Mouse (Mus musculus): ENCODE data around the gene Gna13. TPM values are rescaled to one million over a fixed set of nuclear protein-coding genes. Genes with fewer than 3 reads are reported as not detected.
"Not testable (repeated sequence)": the region's sequence is repeated elsewhere in the genome, so short reads cannot be mapped to it uniquely, and the experiment has no call there.

Gna13 gene
- polyA plus RNA-seq, 1 experiment from 2014 or later, result 27.0 TPM

GRCm38 (mm10) chr11:109339155-109339938 is 23.3 kb upstream of the Gna13 start:
- Histone ChIP-seq H3K27ac (replicated peaks in 1 of 2; ENCODE audit: control insufficient read depth in 1 of 2, insufficient read depth in 1 of 2, low read depth in 2 of 2, low read length in 2 of 2) (no peak overlapping the region), H3K36me3 (ENCODE audit: control insufficient read depth, insufficient read depth, low read length) (no peaks in the 10 kb centered on the region), H3K27me3 (ENCODE audit: control insufficient read depth, insufficient read depth, low read length) (no peaks in the 10 kb centered on the region), H3K9me3 (ENCODE audit: control insufficient read depth, low read length) (no peaks in the 10 kb centered on the region), H3K4me1 (ENCODE audit: control insufficient read depth in 2 of 2, insufficient read depth in 2 of 2, low read length in 2 of 2) (peaks cover 10 to 14% of the 10 kb centered on the region in 2 experiments), H3K4me2 (ENCODE audit: low read length) (no peak overlapping the region), H3K9ac (ENCODE audit: low read length) (no peak overlapping the region), H3K4me3 (ENCODE audit: control insufficient read depth in 1 of 2, insufficient read depth in 1 of 2, low read depth in 1 of 2, low read length in 2 of 2) (no peak overlapping the region)
- WGBS, result 89% methylated on average over 8 of the region's 8 CpGs
- ATAC-seq (ENCODE audit: insufficient number of reproducible peaks, insufficient read depth, low FRiP score, low read depth), result no peak

- Histone ChIP-seq H3K4me2 (ENCODE audit: low read length) (no peak overlapping the region), H3K9ac (ENCODE audit: low read length) (no peak overlapping the region)
Measured at GRCm38 (mm10) chr11:109340541-109340940, 22.1 kb upstream of the Gna13 start.

GRCm38 (mm10) chr11:109342666-109343065 is 20.0 kb upstream of the Gna13 start:
- not testable (repeated sequence) for H3K9me3 ChIP-seq (ENCODE audit: control insufficient read depth, low read length)

More at GRCm38 (mm10) chr11:109340541-109340940, 22.1 kb upstream of the Gna13 start:
- no peak overlapping the region for H3K27ac ChIP-seq (replicated peaks in 1 of 2; ENCODE audit: control insufficient read depth in 1 of 2, insufficient read depth in 1 of 2, low read depth in 2 of 2, low read length in 2 of 2)
- H3K4me1 ChIP-seq (ENCODE audit: control insufficient read depth in 2 of 2, insufficient read depth in 2 of 2, low read length in 2 of 2), result peaks cover 10 to 19% of the 10 kb centered on the region in 2 experiments
- ATAC-seq (ENCODE audit: insufficient number of reproducible peaks, insufficient read depth, low FRiP score, low read depth), result no peak
- no peak overlapping the region for H3K4me3 ChIP-seq (ENCODE audit: control insufficient read depth in 1 of 2, insufficient read depth in 1 of 2, low read depth in 1 of 2, low read length in 2 of 2)
- H3K36me3 ChIP-seq (ENCODE audit: control insufficient read depth, insufficient read depth, low read length), result no peaks in the 10 kb centered on the region
- 75% methylated on average over 5 of the region's 5 CpGs for WGBS
- H3K9me3 ChIP-seq (ENCODE audit: control insufficient read depth, low read length), result no peaks in the 10 kb centered on the region
- H3K27me3 ChIP-seq (ENCODE audit: control insufficient read depth, insufficient read depth, low read length), result no peaks in the 10 kb centered on the region

GRCm38 (mm10) chr11:109343558-109343957 is 19.1 kb upstream of the Gna13 start:
- Histone ChIP-seq H3K4me3 (ENCODE audit: control insufficient read depth in 1 of 2, insufficient read depth in 1 of 2, low read depth in 1 of 2, low read length in 2 of 2) (no peak overlapping the region), H3K9ac (ENCODE audit: low read length) (peak overlapping the region; percentile 51; the same call in 1 of the 2 replicates)
- WGBS, result 10% methylated on average over 7 of the region's 7 CpGs

More at GRCm38 (mm10) chr11:109342666-109343065, 20.0 kb upstream of the Gna13 start:
- H3K9ac ChIP-seq (ENCODE audit: low read length); H3K4me3 ChIP-seq (ENCODE audit: control insufficient read depth in 1 of 2, insufficient read depth in 1 of 2, low read depth in 1 of 2, low read length in 2 of 2); ATAC-seq (ENCODE audit: insufficient number of reproducible peaks, insufficient read depth, low FRiP score, low read depth); H3K4me2 ChIP-seq (ENCODE audit: low read length); H3K36me3 ChIP-seq (ENCODE audit: control insufficient read depth, insufficient read depth, low read length); H3K27me3 ChIP-seq (ENCODE audit: control insufficient read depth, insufficient read depth, low read length); H3K27ac ChIP-seq (replicated peaks in 1 of 2; ENCODE audit: control insufficient read depth in 1 of 2, insufficient read depth in 1 of 2, low read depth in 2 of 2, low read length in 2 of 2): not testable (repeated sequence)
- 85% methylated on average over 3 of the region's 4 CpGs for WGBS
- H3K4me1 ChIP-seq (ENCODE audit: control insufficient read depth in 2 of 2, insufficient read depth in 2 of 2, low read length in 2 of 2), result peaks cover 18 to 32% of the 10 kb centered on the region in 2 experiments

GRCm38 (mm10) chr11:109343991-109344599 is 18.5 kb upstream of the Gna13 start:
- H3K9ac ChIP-seq (ENCODE audit: low read length), result peak overlapping the region; percentile 51
- no peaks in the 10 kb centered on the region for H3K27me3 ChIP-seq (ENCODE audit: control insufficient read depth, insufficient read depth, low read length)
- peaks cover 22 to 42% of the 10 kb centered on the region in 2 experiments for H3K4me1 ChIP-seq (ENCODE audit: control insufficient read depth in 2 of 2, insufficient read depth in 2 of 2, low read length in 2 of 2)
- peak overlapping the region; percentile 54 to 66 for H3K27ac ChIP-seq (replicated peaks in 1 of 2; ENCODE audit: control insufficient read depth in 1 of 2, insufficient read depth in 1 of 2, low read depth in 2 of 2, low read length in 2 of 2)
- H3K4me2 ChIP-seq (ENCODE audit: low read length), result peak overlapping the region; percentile 48
- 14% methylated on average over 10 of the region's 10 CpGs for WGBS
- H3K4me3 ChIP-seq (ENCODE audit: control insufficient read depth in 1 of 2, insufficient read depth in 1 of 2, low read depth in 1 of 2, low read length in 2 of 2), result no peak overlapping the region
- no peak for ATAC-seq (ENCODE audit: insufficient number of reproducible peaks, insufficient read depth, low FRiP score, low read depth)
- no peaks in the 10 kb centered on the region for H3K36me3 ChIP-seq (ENCODE audit: control insufficient read depth, insufficient read depth, low read length)
- H3K9me3 ChIP-seq (ENCODE audit: control insufficient read depth, low read length), result no peaks in the 10 kb centered on the region

More at GRCm38 (mm10) chr11:109343558-109343957, 19.1 kb upstream of the Gna13 start:
- H3K9me3 ChIP-seq (ENCODE audit: control insufficient read depth, low read length), result no peaks in the 10 kb centered on the region
- H3K4me1 ChIP-seq (ENCODE audit: control insufficient read depth in 2 of 2, insufficient read depth in 2 of 2, low read length in 2 of 2), result peaks cover 22 to 41% of the 10 kb centered on the region in 2 experiments
- H3K27ac ChIP-seq (replicated peaks in 1 of 2; ENCODE audit: control insufficient read depth in 1 of 2, insufficient read depth in 1 of 2, low read depth in 2 of 2, low read length in 2 of 2), result peak overlapping the region; percentile 54 to 66
- H3K27me3 ChIP-seq (ENCODE audit: control insufficient read depth, insufficient read depth, low read length), result no peaks in the 10 kb centered on the region
- no peak for ATAC-seq (ENCODE audit: insufficient number of reproducible peaks, insufficient read depth, low FRiP score, low read depth)
- H3K4me2 ChIP-seq (ENCODE audit: low read length), result peak overlapping the region; percentile 48
- no peaks in the 10 kb centered on the region for H3K36me3 ChIP-seq (ENCODE audit: control insufficient read depth, insufficient read depth, low read length)

GRCm38 (mm10) chr11:109347242-109347959 is 15.2 kb upstream of the Gna13 start:
- no peaks in the 10 kb centered on the region for H3K9me3 ChIP-seq (ENCODE audit: control insufficient read depth, low read length)
- peaks cover 25 to 42% of the 10 kb centered on the region in 2 experiments for H3K4me1 ChIP-seq (ENCODE audit: control insufficient read depth in 2 of 2, insufficient read depth in 2 of 2, low read length in 2 of 2)
- 4% methylated on average over 10 of the region's 10 CpGs for WGBS
- no peaks in the 10 kb centered on the region for H3K36me3 ChIP-seq (ENCODE audit: control insufficient read depth, insufficient read depth, low read length)
- ATAC-seq (ENCODE audit: insufficient number of reproducible peaks, insufficient read depth, low FRiP score, low read depth), result peak; percentile 92
- peak overlapping the region; percentile 35 for H3K4me2 ChIP-seq (ENCODE audit: low read length)
- H3K27ac ChIP-seq (replicated peaks in 1 of 2; ENCODE audit: control insufficient read depth in 1 of 2, insufficient read depth in 1 of 2, low read depth in 2 of 2, low read length in 2 of 2), result peak overlapping the region; percentile 69 to 71
- H3K27me3 ChIP-seq (ENCODE audit: control insufficient read depth, insufficient read depth, low read length), result no peaks in the 10 kb centered on the region
- no peak overlapping the region for H3K9ac ChIP-seq (ENCODE audit: low read length)
- no peak overlapping the region for H3K4me3 ChIP-seq (ENCODE audit: control insufficient read depth in 1 of 2, insufficient read depth in 1 of 2, low read depth in 1 of 2, low read length in 2 of 2)

- no peaks in the 10 kb centered on the region for H3K27me3 ChIP-seq (ENCODE audit: control insufficient read depth, insufficient read depth, low read length)
- H3K27ac ChIP-seq (replicated peaks in 1 of 2; ENCODE audit: control insufficient read depth in 1 of 2, insufficient read depth in 1 of 2, low read depth in 2 of 2, low read length in 2 of 2), result peak overlapping the region in 1 of 2 experiments; percentile 71; a peak in 1 of 4 replicates
- 53% methylated on average over 12 of the region's 12 CpGs for WGBS
- ATAC-seq (ENCODE audit: insufficient number of reproducible peaks, insufficient read depth, low FRiP score, low read depth), result no peak
- H3K9me3 ChIP-seq (ENCODE audit: control insufficient read depth, low read length), result no peaks in the 10 kb centered on the region
- H3K4me3 ChIP-seq (ENCODE audit: control insufficient read depth in 1 of 2, insufficient read depth in 1 of 2, low read depth in 1 of 2, low read length in 2 of 2), result no peak overlapping the region
- H3K4me1 ChIP-seq (ENCODE audit: control insufficient read depth in 2 of 2, insufficient read depth in 2 of 2, low read length in 2 of 2), result peaks cover 21 to 38% of the 10 kb centered on the region in 2 experiments
- H3K4me2 ChIP-seq (ENCODE audit: low read length), result no peak overlapping the region
- H3K9ac ChIP-seq (ENCODE audit: low read length), result no peak overlapping the region
- H3K36me3 ChIP-seq (ENCODE audit: control insufficient read depth, insufficient read depth, low read length), result no peaks in the 10 kb centered on the region
Measured at GRCm38 (mm10) chr11:109348408-109348807, 14.2 kb upstream of the Gna13 start.

Data from heart, embryonic 14.5 days (tissue).